Mouse (Mus musculus) cerebellum, postnatal 4 days (tissue): ENCODE measurements around the gene Smim1.

Experiments used
- DNase-seq, 2 experiments: peaks; one replicate each; pipeline ENCODE4 v3.0.0; 2022; ENCODE audit warnings: low spot score in 2 of 2, mixed read lengths in 1 of 2

Gene Smim1

DNA sequence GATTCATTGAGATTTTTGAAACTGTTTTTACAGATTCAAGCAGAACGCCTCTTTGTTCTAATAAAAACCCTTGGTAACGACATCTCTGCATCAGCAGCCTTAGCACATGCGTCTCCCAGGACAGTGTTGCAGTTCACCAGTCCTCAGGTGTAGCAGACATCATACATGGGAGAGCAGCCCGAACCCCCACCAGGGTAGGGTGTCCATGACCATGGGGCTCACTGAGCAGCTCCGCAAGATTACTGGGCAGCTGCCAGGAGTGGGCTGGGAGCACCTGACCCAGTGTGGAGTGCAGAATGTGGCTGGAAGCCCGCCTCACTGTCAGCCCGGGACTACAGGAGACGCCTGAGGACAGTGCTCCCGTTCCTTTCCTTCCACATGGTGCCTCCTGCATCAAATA is 4.6 kb downstream of the Smim1 start:
- DNase-seq, result no peak

DNA sequence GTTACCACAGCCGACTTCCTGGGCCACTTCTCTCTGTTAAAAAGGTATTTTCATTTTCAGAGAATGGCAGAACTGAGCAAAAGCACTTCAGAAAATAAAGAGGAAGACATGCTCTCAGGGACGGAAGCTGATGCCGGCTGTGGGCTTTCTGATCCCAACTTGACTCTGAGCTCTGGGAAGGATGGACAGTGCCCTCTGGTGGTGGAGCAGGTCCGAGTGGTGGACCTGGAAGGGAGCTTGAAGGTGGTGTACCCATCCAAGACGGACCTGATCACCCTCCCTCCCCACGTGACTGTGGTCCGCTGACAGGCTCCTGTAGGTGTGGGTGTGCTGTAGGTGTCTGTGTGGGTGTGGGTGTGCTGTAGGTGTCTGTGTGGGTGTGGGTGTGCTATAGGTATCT is 6.5 kb downstream of the Smim1 start:
- DNase-seq, result peak in 1 of 2 experiments; percentile 37

DNA sequence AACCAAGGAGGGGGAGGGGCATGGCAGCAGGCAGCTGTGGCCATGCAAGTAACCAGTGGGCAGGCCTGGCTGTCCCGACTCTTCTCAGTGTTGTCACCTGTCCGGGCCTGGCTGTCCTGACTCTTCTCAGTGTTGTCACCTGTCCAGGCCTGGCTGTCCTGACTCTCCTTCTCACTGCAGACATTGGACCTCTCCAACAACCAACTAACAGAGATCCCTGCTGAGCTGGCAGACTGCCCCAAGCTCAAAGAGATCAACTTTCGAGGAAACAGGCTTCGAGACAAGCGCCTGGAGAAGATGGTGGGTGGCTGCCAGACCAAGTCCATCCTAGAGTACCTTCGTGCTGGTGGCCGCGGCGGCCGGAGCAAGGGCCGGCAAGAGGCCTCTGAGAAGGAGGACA is 10.6 kb downstream of the Smim1 start:
- no peak for DNase-seq

DNA sequence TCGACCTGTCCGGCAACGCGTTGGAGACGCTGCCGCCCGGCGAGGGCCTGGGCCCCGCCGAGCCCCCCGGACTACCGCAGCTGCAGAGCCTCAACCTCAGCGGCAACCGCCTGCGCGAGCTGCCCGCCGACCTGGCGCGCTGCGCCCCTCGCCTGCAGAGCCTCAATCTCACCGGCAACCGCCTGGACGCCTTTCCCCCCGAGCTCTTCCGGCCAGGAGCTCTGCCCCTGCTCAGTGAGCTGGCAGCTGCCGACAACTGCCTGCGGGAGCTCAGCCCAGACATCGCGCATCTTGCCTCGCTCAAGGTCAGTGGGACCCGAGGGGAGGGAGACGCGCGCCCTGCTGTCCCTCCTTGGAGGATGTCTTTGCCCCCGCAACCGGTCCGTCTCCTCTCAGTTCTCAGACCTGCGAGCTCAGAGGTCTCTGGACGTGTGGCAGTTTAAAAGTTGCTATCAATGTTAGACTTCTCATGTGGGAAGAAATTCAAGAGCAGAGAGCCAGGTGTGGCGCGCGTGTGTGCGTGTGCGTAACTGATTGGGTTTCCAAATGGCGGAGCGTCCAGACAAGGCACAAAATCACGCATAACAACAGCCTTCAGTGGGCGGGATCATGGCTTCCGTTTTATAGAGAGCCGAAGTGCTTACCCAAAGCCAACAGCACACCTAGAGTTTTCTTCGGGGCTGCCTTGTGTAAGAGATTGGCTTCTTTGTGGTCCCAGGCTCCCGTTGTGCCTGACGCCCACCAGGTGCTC is 13.7 kb downstream of the Smim1 start:
- peak in 1 of 2 experiments; percentile 18 for DNase-seq

- DNase-seq, result peak; percentile 53 to 80
These were observed 14.4 kb downstream of the Smim1 start, which contains the start of gene Lrrc47 for GRCm38 (mm10) chr4:154011646-154012089. Gene Lrrc47 (plus strand): TSS chr4:154011731.

DNA sequence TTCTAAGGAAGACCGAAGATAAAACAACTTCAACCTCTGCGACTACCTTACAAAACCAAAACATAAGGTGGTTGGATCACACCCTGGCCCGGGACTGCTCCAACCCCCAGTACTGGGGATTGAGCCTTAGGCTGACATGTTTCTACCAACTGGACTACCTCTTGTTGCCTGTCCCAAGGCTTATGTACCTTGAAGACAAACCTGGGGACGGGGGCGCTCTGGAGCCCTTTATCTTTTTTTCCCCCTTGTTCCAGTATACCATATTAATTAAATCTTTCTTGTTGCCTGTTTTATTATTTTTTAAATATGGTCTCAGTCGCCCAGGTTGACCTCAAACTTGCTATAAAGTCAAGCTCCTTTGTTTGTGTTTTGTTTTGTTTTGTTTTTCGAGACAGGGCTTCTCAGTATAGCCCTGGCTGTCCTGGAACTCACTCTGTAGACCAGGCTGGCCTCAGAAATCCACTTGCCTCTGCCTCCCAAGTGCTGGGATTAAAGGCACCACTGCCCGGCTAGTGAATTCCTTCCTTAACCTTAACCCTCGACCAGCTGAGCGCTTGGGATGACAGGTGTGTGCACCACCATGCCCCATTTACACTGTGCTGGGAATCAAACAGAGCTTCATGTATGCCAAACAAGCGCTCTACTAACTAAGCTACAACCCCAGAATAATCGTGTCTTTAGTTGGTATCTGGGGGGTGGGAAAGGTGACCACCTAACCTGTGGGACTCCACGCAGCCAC is 15.0 kb downstream of the Smim1 start:
- DNase-seq, result no peak

DNA sequence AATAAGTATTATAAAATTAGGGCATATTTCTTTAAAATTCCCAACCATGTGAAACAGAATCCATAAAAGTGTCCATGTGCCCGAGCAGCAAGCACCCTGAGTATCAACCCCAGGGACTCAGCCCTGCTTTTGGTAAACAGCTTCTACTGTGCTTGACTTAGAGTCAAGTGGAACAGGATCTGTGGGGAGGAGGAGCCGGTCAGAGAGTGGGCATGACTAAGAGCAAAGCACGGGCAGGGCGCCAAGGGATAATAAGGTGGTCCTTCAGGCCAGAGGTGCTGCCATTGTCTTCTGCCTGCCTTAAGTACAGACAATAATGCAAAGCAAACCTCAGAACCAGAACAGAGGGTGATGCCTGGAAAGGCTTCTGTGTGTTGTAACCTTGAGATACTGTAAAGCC is 18.3 kb downstream of the Smim1 start:
- DNase-seq, result no peak

- DNase-seq, result no peak
These were observed 19.8 kb downstream of the Smim1 start for GRCm38 (mm10) chr4:154006264-154006663.

DNA sequence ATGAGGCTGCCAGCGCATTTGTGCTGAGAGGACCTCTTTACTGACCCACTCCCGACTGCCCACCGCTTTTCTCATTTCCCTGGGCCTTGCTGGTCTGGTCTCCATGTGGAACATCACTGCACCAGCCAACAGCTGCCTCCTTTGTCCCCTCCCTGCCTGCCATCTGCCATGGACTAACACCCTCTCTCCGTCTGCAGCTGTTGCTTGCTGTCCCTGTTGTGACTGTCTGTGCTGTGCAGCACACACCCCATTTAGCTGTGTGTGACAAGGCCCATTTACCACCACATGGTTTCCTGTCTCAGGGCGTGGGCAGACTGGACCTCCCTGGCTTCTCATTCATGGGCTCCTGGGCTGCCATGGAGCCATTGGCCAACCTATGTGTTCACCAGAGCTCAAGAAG is 20.5 kb downstream of the Smim1 start:
- DNase-seq, result no peak

- no peak for DNase-seq
These were observed 32.5 kb downstream of the Smim1 start for GRCm38 (mm10) chr4:153993505-153993904.

DNA sequence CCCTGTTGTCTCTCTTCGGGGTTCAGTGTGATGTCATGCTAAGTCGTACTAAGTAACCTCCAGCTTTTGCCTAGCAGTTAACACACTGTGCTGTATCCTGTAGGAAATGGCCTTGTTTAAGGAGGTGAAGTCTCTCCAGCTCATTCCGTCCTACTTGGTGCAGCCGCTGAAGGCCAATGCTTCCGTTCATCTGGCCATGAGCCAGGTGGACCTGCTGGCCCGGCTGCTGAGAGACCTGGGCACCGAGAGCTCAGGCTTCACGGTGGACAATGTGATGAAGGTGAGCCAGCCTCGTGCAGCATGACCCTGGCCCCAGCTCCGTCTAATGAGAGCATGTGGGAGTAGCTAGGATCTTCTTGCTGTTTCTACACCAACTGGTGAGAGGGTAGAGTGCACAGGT is 33.3 kb downstream of the Smim1 start:
- no peak for DNase-seq

DNA sequence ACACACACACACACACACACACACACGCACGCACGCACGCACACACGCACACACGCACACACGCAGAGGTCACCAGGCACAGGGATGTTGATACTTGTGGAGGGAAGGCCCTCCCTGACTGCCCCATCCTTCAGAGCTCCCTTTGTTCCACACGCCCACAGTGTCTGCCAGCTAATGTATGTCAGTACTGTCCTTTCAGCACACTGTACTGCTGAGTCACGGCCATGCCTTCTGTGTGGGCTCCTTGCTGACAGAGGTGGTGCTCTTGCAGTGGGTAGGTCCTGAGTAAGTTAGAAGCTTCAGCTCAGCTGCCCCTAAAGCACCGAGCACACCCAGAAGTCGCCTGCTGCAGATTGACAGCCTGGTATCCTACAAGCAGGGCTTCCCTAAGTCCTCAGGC is 45.6 kb downstream of the Smim1 start:
- no peak for DNase-seq

- no peak for DNase-seq
These were observed 46.8 kb downstream of the Smim1 start for GRCm38 (mm10) chr4:153979243-153979642.

- no peak for DNase-seq
These were observed 50.3 kb downstream of the Smim1 start for GRCm38 (mm10) chr4:153975768-153976167.

DNA sequence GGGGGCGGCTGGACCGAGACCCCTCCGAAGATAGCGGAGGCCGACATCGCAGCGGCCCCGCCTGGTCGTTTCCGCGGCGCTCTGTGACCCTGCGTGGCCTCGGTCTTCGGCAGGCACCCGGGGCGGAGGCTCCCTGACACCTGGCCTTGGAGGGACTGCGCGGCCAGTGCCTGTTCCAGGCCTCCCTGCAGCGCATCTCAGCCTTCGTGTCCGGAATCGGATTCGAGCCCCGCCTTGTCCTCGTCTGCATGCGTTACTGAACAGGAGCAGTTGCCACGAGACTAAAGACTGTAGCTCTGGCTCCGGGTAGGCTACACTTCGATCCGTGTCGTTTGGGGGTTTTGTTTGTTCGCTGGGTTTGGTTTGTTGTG is 50.8 kb downstream of the Smim1 start:
- DNase-seq, result no peak

DNA sequence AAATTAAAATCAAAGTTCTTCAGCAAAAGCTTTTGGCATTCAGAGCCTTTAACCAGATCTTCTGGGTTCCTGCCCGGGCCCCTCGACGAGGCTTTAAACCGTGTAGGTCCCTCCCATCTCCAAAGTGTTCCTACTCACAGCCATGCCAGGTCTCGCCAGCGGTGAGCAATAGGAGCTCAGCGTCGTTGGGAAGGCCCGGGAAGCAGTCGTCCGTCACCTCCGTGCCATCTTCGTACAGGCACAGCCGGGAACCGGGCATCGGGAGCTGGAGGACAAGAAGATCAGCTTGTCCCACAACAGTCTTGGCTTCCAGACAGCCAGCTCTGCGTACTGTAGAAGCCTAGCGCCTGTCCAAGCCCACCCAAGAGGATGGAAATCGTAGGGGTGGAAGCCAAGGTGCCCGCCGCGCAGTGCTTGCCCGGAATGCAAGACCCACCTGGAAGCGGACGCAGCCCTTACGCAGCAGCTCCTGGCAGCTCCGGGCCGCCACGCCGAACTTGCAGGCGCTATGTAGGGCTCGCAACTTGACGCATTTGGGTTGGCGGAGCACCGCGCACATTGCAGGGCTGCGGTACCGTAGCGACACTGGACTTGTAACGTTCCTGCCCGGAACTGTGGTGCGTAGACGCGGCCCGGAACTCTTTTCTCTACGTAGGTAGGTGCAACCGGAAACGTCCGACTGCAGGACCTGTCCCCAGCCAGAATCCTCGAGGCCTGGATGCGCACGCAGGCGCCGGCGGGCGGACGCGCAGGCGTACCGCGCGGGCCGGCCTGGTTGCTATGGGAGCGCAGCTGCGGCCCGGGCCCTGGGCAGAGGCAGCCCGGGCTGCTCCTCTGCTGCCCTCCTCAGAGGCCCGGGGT is 51.4 kb downstream of the Smim1 start, which contains the start of the genes Dffb and Cep104:
Gene Dffb, minus strand, starts transcription at position 696 of the 861 bp plus-strand sequence.
Gene Cep104, plus strand, starts transcription at position 764 of the 861 bp plus-strand sequence.
- DNase-seq, result peak; percentile 90 to 97
